Mouse (Mus musculus): ENCODE data around the gene Ralgps2.

Ralgps2 gene

GRCm38 (mm10) chr1:156939251-156940141, at the start of gene Ralgps2:
Gene Ralgps2 (minus strand): TSS chr1:156939626.
- DNase-seq (ENCODE audit: low spot score): no peak

- no peak for DNase-seq (ENCODE audit: low spot score)
Observed at GRCm38 (mm10) chr1:156987576-156987975, 48.1 kb upstream of the Ralgps2 start.

GRCm38 (mm10) chr1:156986641-156987345, 47.4 kb upstream of the Ralgps2 start:
- DNase-seq (ENCODE audit: low spot score): no peak

GRCm38 (mm10) chr1:156985657-156986640, 46.5 kb upstream of the Ralgps2 start:
- no peak for DNase-seq (ENCODE audit: low spot score)

- no peak for DNase-seq (ENCODE audit: low spot score)
Observed at GRCm38 (mm10) chr1:156983009-156983870, 43.8 kb upstream of the Ralgps2 start.

GRCm38 (mm10) chr1:156981975-156982374, 42.5 kb upstream of the Ralgps2 start:
- no peak for DNase-seq (ENCODE audit: low spot score)

- no peak for DNase-seq (ENCODE audit: low spot score)
Observed at GRCm38 (mm10) chr1:156979722-156980121, 40.3 kb upstream of the Ralgps2 start.

GRCm38 (mm10) chr1:156978656-156979055, 39.2 kb upstream of the Ralgps2 start:
- no peak for DNase-seq (ENCODE audit: low spot score)

- DNase-seq (ENCODE audit: low spot score): no peak
Observed at GRCm38 (mm10) chr1:156973857-156974256, 34.4 kb upstream of the Ralgps2 start.

- DNase-seq (ENCODE audit: low spot score): no peak
Observed at GRCm38 (mm10) chr1:156972391-156972790, 33.0 kb upstream of the Ralgps2 start.

- no peak for DNase-seq (ENCODE audit: low spot score)
Observed at GRCm38 (mm10) chr1:156971206-156971811, 31.9 kb upstream of the Ralgps2 start.

GRCm38 (mm10) chr1:156970641-156971040, 31.2 kb upstream of the Ralgps2 start:
- DNase-seq (ENCODE audit: low spot score): no peak

GRCm38 (mm10) chr1:156968107-156968506, 28.7 kb upstream of the Ralgps2 start:
- no peak for DNase-seq (ENCODE audit: low spot score)

GRCm38 (mm10) chr1:156964586-156964932, 25.1 kb upstream of the Ralgps2 start:
- no peak for DNase-seq (ENCODE audit: low spot score)

- no peak for DNase-seq (ENCODE audit: low spot score)
Observed at GRCm38 (mm10) chr1:156963871-156964585, 24.6 kb upstream of the Ralgps2 start.

GRCm38 (mm10) chr1:156961481-156962265, 22.2 kb upstream of the Ralgps2 start:
- DNase-seq (ENCODE audit: low spot score): no peak

- no peak for DNase-seq (ENCODE audit: low spot score)
Observed at GRCm38 (mm10) chr1:156959004-156959403, 19.6 kb upstream of the Ralgps2 start.

- no peak for DNase-seq (ENCODE audit: low spot score)
Observed at GRCm38 (mm10) chr1:156957360-156957759, 17.9 kb upstream of the Ralgps2 start.
